Mouse (Mus musculus): Measurements from ENCODE around the gene Hist1h2ac. TPM values are rescaled to one million over a fixed set of nuclear protein-coding genes. Genes with fewer than 3 reads are reported as not detected.

The Hist1h2ac gene
- polyA plus RNA-seq (2014; fragmentation: Illumina TruSeq; extraction: RNeasy Lipid Tissue Mini Kit (QIAGEN cat#74804); ENCODE audit: insufficient read depth, low read depth, low replicate concordance): 0.25 TPM

GRCm38 (mm10) chr13:23683755-23684281 is at the start of gene Hist1h2ac, which contains the start of gene Hist1h2bc:
TSS of gene Hist1h2ac (minus strand) at chr13:23683948.
TSS of gene Hist1h2bc (plus strand) at chr13:23684199.

GRCm38 (mm10) chr13:23710374-23711089 is 26.8 kb upstream of the Hist1h2ac start, which contains the start of gene Hfe:
TSS of gene Hfe (minus strand) at chr13:23710854.

GRCm38 (mm10) chr13:23698300-23698693 is 14.5 kb upstream of the Hist1h2ac start, which contains the start of gene Hist1h4c:
TSS of gene Hist1h4c (minus strand) at chr13:23698454.

GRCm38 (mm10) chr13:23695514-23695913 is 11.8 kb upstream of the Hist1h2ac start, which contains the start of gene Hist1h1t:
TSS of gene Hist1h1t (plus strand) at chr13:23695814.

Other genes starting within 250 kb of the Hist1h2ac start
- not detected for gene Btn1a1, start 218.0 kb downstream of the Hist1h2ac start, polyA plus RNA-seq (2014; fragmentation: Illumina TruSeq; extraction: RNeasy Lipid Tissue Mini Kit (QIAGEN cat#74804); ENCODE audit: insufficient read depth, low read depth, low replicate concordance)
- gene Btn2a2, start 195.1 kb downstream of the Hist1h2ac start, polyA plus RNA-seq (2014; fragmentation: Illumina TruSeq; extraction: RNeasy Lipid Tissue Mini Kit (QIAGEN cat#74804); ENCODE audit: insufficient read depth, low read depth, low replicate concordance): not detected
- 16.1 TPM for gene Hist1h4h, start 152.9 kb downstream of the Hist1h2ac start, polyA plus RNA-seq (2014; fragmentation: Illumina TruSeq; extraction: RNeasy Lipid Tissue Mini Kit (QIAGEN cat#74804); ENCODE audit: insufficient read depth, low read depth, low replicate concordance)
- not detected for gene Hist1h2af, start 150.0 kb downstream of the Hist1h2ac start, polyA plus RNA-seq (2014; fragmentation: Illumina TruSeq; extraction: RNeasy Lipid Tissue Mini Kit (QIAGEN cat#74804); ENCODE audit: insufficient read depth, low read depth, low replicate concordance)
- gene Hist1h3g, start 148.5 kb downstream of the Hist1h2ac start, polyA plus RNA-seq (2014; fragmentation: Illumina TruSeq; extraction: RNeasy Lipid Tissue Mini Kit (QIAGEN cat#74804); ENCODE audit: insufficient read depth, low read depth, low replicate concordance): not detected
- gene Hist1h2bh, start 140.6 kb downstream of the Hist1h2ac start, polyA plus RNA-seq (2014; fragmentation: Illumina TruSeq; extraction: RNeasy Lipid Tissue Mini Kit (QIAGEN cat#74804); ENCODE audit: insufficient read depth, low read depth, low replicate concordance): 0.28 TPM
- gene Hist1h3f, start 139.9 kb downstream of the Hist1h2ac start, polyA plus RNA-seq (2014; fragmentation: Illumina TruSeq; extraction: RNeasy Lipid Tissue Mini Kit (QIAGEN cat#74804); ENCODE audit: insufficient read depth, low read depth, low replicate concordance): not detected
- not detected for gene Hist1h4f, start 132.3 kb downstream of the Hist1h2ac start, polyA plus RNA-seq (2014; fragmentation: Illumina TruSeq; extraction: RNeasy Lipid Tissue Mini Kit (QIAGEN cat#74804); ENCODE audit: insufficient read depth, low read depth, low replicate concordance)
- gene Hist1h1d, start 130.7 kb downstream of the Hist1h2ac start, polyA plus RNA-seq (2014; fragmentation: Illumina TruSeq; extraction: RNeasy Lipid Tissue Mini Kit (QIAGEN cat#74804); ENCODE audit: insufficient read depth, low read depth, low replicate concordance): 0.08 TPM
- not detected for gene Hist1h3e, start 121.6 kb downstream of the Hist1h2ac start, polyA plus RNA-seq (2014; fragmentation: Illumina TruSeq; extraction: RNeasy Lipid Tissue Mini Kit (QIAGEN cat#74804); ENCODE audit: insufficient read depth, low read depth, low replicate concordance)
- gene Hist1h2ae, start 112.7 kb downstream of the Hist1h2ac start, polyA plus RNA-seq (2014; fragmentation: Illumina TruSeq; extraction: RNeasy Lipid Tissue Mini Kit (QIAGEN cat#74804); ENCODE audit: insufficient read depth, low read depth, low replicate concordance): not detected
- gene Hist1h2bg, start 112.6 kb downstream of the Hist1h2ac start, polyA plus RNA-seq (2014; fragmentation: Illumina TruSeq; extraction: RNeasy Lipid Tissue Mini Kit (QIAGEN cat#74804); ENCODE audit: insufficient read depth, low read depth, low replicate concordance): 1.5 TPM
- not detected for gene Hist1h2bf, start 109.8 kb downstream of the Hist1h2ac start, polyA plus RNA-seq (2014; fragmentation: Illumina TruSeq; extraction: RNeasy Lipid Tissue Mini Kit (QIAGEN cat#74804); ENCODE audit: insufficient read depth, low read depth, low replicate concordance)
- not detected for gene Hist1h2ad, start 109.6 kb downstream of the Hist1h2ac start, polyA plus RNA-seq (2014; fragmentation: Illumina TruSeq; extraction: RNeasy Lipid Tissue Mini Kit (QIAGEN cat#74804); ENCODE audit: insufficient read depth, low read depth, low replicate concordance)
- 1.1 TPM for gene Hist1h3d, start 108.2 kb downstream of the Hist1h2ac start, polyA plus RNA-seq (2014; fragmentation: Illumina TruSeq; extraction: RNeasy Lipid Tissue Mini Kit (QIAGEN cat#74804); ENCODE audit: insufficient read depth, low read depth, low replicate concordance)
- not detected for gene Hist1h4d, start 102.3 kb downstream of the Hist1h2ac start, polyA plus RNA-seq (2014; fragmentation: Illumina TruSeq; extraction: RNeasy Lipid Tissue Mini Kit (QIAGEN cat#74804); ENCODE audit: insufficient read depth, low read depth, low replicate concordance)
- 2.7 TPM for gene Hist1h2be, start 62.8 kb downstream of the Hist1h2ac start, polyA plus RNA-seq (2014; fragmentation: Illumina TruSeq; extraction: RNeasy Lipid Tissue Mini Kit (QIAGEN cat#74804); ENCODE audit: insufficient read depth, low read depth, low replicate concordance)
- gene Hist1h1e, start 61.4 kb downstream of the Hist1h2ac start, polyA plus RNA-seq (2014; fragmentation: Illumina TruSeq; extraction: RNeasy Lipid Tissue Mini Kit (QIAGEN cat#74804); ENCODE audit: insufficient read depth, low read depth, low replicate concordance): 0.40 TPM
- 123 TPM for gene Hist1h2bc, start 251 bp upstream of the Hist1h2ac start, polyA plus RNA-seq (2014; fragmentation: Illumina TruSeq; extraction: RNeasy Lipid Tissue Mini Kit (QIAGEN cat#74804); ENCODE audit: insufficient read depth, low read depth, low replicate concordance)
- gene Hist1h1t, start 11.9 kb upstream of the Hist1h2ac start, polyA plus RNA-seq (2014; fragmentation: Illumina TruSeq; extraction: RNeasy Lipid Tissue Mini Kit (QIAGEN cat#74804); ENCODE audit: insufficient read depth, low read depth, low replicate concordance): not detected
- 0.68 TPM for gene Hist1h4c, start 14.5 kb upstream of the Hist1h2ac start, polyA plus RNA-seq (2014; fragmentation: Illumina TruSeq; extraction: RNeasy Lipid Tissue Mini Kit (QIAGEN cat#74804); ENCODE audit: insufficient read depth, low read depth, low replicate concordance)
- gene Hfe, start 26.9 kb upstream of the Hist1h2ac start, polyA plus RNA-seq (2014; fragmentation: Illumina TruSeq; extraction: RNeasy Lipid Tissue Mini Kit (QIAGEN cat#74804); ENCODE audit: insufficient read depth, low read depth, low replicate concordance): 21.9 TPM
- 58.8 TPM for gene Hist1h1c, start 54.9 kb upstream of the Hist1h2ac start, polyA plus RNA-seq (2014; fragmentation: Illumina TruSeq; extraction: RNeasy Lipid Tissue Mini Kit (QIAGEN cat#74804); ENCODE audit: insufficient read depth, low read depth, low replicate concordance)
- not detected for gene Hist1h3c, start 61.7 kb upstream of the Hist1h2ac start, polyA plus RNA-seq (2014; fragmentation: Illumina TruSeq; extraction: RNeasy Lipid Tissue Mini Kit (QIAGEN cat#74804); ENCODE audit: insufficient read depth, low read depth, low replicate concordance)
- not detected for gene Hist1h2bb, start 62.8 kb upstream of the Hist1h2ac start, polyA plus RNA-seq (2014; fragmentation: Illumina TruSeq; extraction: RNeasy Lipid Tissue Mini Kit (QIAGEN cat#74804); ENCODE audit: insufficient read depth, low read depth, low replicate concordance)
- not detected for gene Hist1h2ab, start 67.2 kb upstream of the Hist1h2ac start, polyA plus RNA-seq (2014; fragmentation: Illumina TruSeq; extraction: RNeasy Lipid Tissue Mini Kit (QIAGEN cat#74804); ENCODE audit: insufficient read depth, low read depth, low replicate concordance)
- not detected for gene Hist1h3b, start 68.3 kb upstream of the Hist1h2ac start, polyA plus RNA-seq (2014; fragmentation: Illumina TruSeq; extraction: RNeasy Lipid Tissue Mini Kit (QIAGEN cat#74804); ENCODE audit: insufficient read depth, low read depth, low replicate concordance)
- gene Hist1h4b, start 73.1 kb upstream of the Hist1h2ac start, polyA plus RNA-seq (2014; fragmentation: Illumina TruSeq; extraction: RNeasy Lipid Tissue Mini Kit (QIAGEN cat#74804); ENCODE audit: insufficient read depth, low read depth, low replicate concordance): not detected
- gene Hist1h4a, start 77.3 kb upstream of the Hist1h2ac start, polyA plus RNA-seq (2014; fragmentation: Illumina TruSeq; extraction: RNeasy Lipid Tissue Mini Kit (QIAGEN cat#74804); ENCODE audit: insufficient read depth, low read depth, low replicate concordance): not detected
- not detected for gene Hist1h3a, start 78.4 kb upstream of the Hist1h2ac start, polyA plus RNA-seq (2014; fragmentation: Illumina TruSeq; extraction: RNeasy Lipid Tissue Mini Kit (QIAGEN cat#74804); ENCODE audit: insufficient read depth, low read depth, low replicate concordance)
- not detected for gene Hist1h1a, start 79.7 kb upstream of the Hist1h2ac start, polyA plus RNA-seq (2014; fragmentation: Illumina TruSeq; extraction: RNeasy Lipid Tissue Mini Kit (QIAGEN cat#74804); ENCODE audit: insufficient read depth, low read depth, low replicate concordance)
- not detected for gene Trim38, start 86.0 kb upstream of the Hist1h2ac start, polyA plus RNA-seq (2014; fragmentation: Illumina TruSeq; extraction: RNeasy Lipid Tissue Mini Kit (QIAGEN cat#74804); ENCODE audit: insufficient read depth, low read depth, low replicate concordance)
- 0.34 TPM for gene Slc17a2, start 123.0 kb upstream of the Hist1h2ac start, polyA plus RNA-seq (2014; fragmentation: Illumina TruSeq; extraction: RNeasy Lipid Tissue Mini Kit (QIAGEN cat#74804); ENCODE audit: insufficient read depth, low read depth, low replicate concordance)
- gene Slc17a3, start 155.5 kb upstream of the Hist1h2ac start, polyA plus RNA-seq (2014; fragmentation: Illumina TruSeq; extraction: RNeasy Lipid Tissue Mini Kit (QIAGEN cat#74804); ENCODE audit: insufficient read depth, low read depth, low replicate concordance): not detected
- gene Slc17a1, start 183.8 kb upstream of the Hist1h2ac start, polyA plus RNA-seq (2014; fragmentation: Illumina TruSeq; extraction: RNeasy Lipid Tissue Mini Kit (QIAGEN cat#74804); ENCODE audit: insufficient read depth, low read depth, low replicate concordance): not detected
- not detected for gene Slc17a4, start 231.1 kb upstream of the Hist1h2ac start, polyA plus RNA-seq (2014; fragmentation: Illumina TruSeq; extraction: RNeasy Lipid Tissue Mini Kit (QIAGEN cat#74804); ENCODE audit: insufficient read depth, low read depth, low replicate concordance)